Mouse (Mus musculus): ENCODE data around the gene Kcnma1. TPM values are rescaled to one million over a fixed set of nuclear protein-coding genes. Genes with fewer than 3 reads are reported as not detected.

Gene Kcnma1
- total and polyA plus RNA-seq, 2 experiments = 0.18 TPM; not detected in 1

- Histone ChIP-seq H3K4me1 (ENCODE audit: control insufficient read depth, insufficient read depth, low read length) (no peaks in the 10 kb centered on the region), H3K79me2 (ENCODE audit: control insufficient read depth, insufficient read depth, low read length) (no peaks in the 10 kb centered on the region), H3K27ac (replicated peaks; ENCODE audit: insufficient read depth, low read depth, low read length) (no peak overlapping the region), H3K9ac (ENCODE audit: low read depth, low read length) (no peak overlapping the region), H3K4me3 (ENCODE audit: insufficient read depth, low read depth, low read length) (no peak overlapping the region), H3K36me3 (ENCODE audit: control insufficient read depth, insufficient read depth, low read length) (no peaks in the 10 kb centered on the region), H3K27me3 (ENCODE audit: control insufficient read depth, insufficient read depth, low read length) (no peaks in the 10 kb centered on the region)
- no peak for DNase-seq (ENCODE audit: extremely low read depth, low read depth, low spot score)
- TF ChIP-seq POLR2A (IDR thresholded peaks at IDR 0.05; ENCODE audit: extremely low read depth, insufficient read depth, low read length) = no peak
- TF ChIP-seq CTCF (IDR thresholded peaks at IDR 0.05; ENCODE audit: low read depth, low read length) = no peak
- whole genome bisulfite sequencing = 54% methylated on average over 6 of the region's 6 CpGs
Measured at GRCm38 (mm10) chr14:23931671-23932071, 82.6 kb downstream of the Kcnma1 start.

GRCm38 (mm10) chr14:23929168-23929567, 85.1 kb downstream of the Kcnma1 start:
- 79% methylated on average over 3 of the region's 3 CpGs for WGBS

GRCm38 (mm10) chr14:23923356-23923755, 90.9 kb downstream of the Kcnma1 start:
- no peaks in the 10 kb centered on the region for H3K4me1 ChIP-seq (ENCODE audit: control insufficient read depth, insufficient read depth, low read length)
- H3K27me3 ChIP-seq (ENCODE audit: control insufficient read depth, insufficient read depth, low read length) = no peaks in the 10 kb centered on the region
- TF ChIP-seq POLR2A (IDR thresholded peaks at IDR 0.05; ENCODE audit: extremely low read depth, insufficient read depth, low read length) = no peak
- no peak for TF ChIP-seq CTCF (IDR thresholded peaks at IDR 0.05; ENCODE audit: low read depth, low read length)
- H3K27ac ChIP-seq (replicated peaks; ENCODE audit: insufficient read depth, low read depth, low read length) = no peak overlapping the region
- 60% methylated on average over 2 of the region's 2 CpGs for WGBS
- no peak overlapping the region for H3K9ac ChIP-seq (ENCODE audit: low read depth, low read length)
- no peak overlapping the region for H3K4me3 ChIP-seq (ENCODE audit: insufficient read depth, low read depth, low read length)
- no peaks in the 10 kb centered on the region for H3K36me3 ChIP-seq (ENCODE audit: control insufficient read depth, insufficient read depth, low read length)
- DNase-seq (ENCODE audit: extremely low read depth, low read depth, low spot score) = no peak
- H3K79me2 ChIP-seq (ENCODE audit: control insufficient read depth, insufficient read depth, low read length) = no peaks in the 10 kb centered on the region

More at GRCm38 (mm10) chr14:23929168-23929567, 85.1 kb downstream of the Kcnma1 start:
- Histone ChIP-seq H3K9ac (ENCODE audit: low read depth, low read length) (no peak overlapping the region), H3K27me3 (ENCODE audit: control insufficient read depth, insufficient read depth, low read length) (no peaks in the 10 kb centered on the region), H3K36me3 (ENCODE audit: control insufficient read depth, insufficient read depth, low read length) (no peaks in the 10 kb centered on the region), H3K27ac (replicated peaks; ENCODE audit: insufficient read depth, low read depth, low read length) (no peak overlapping the region), H3K79me2 (ENCODE audit: control insufficient read depth, insufficient read depth, low read length) (no peaks in the 10 kb centered on the region), H3K4me1 (ENCODE audit: control insufficient read depth, insufficient read depth, low read length) (no peaks in the 10 kb centered on the region), H3K4me3 (ENCODE audit: insufficient read depth, low read depth, low read length) (no peak overlapping the region)
- TF ChIP-seq POLR2A (IDR thresholded peaks at IDR 0.05; ENCODE audit: extremely low read depth, insufficient read depth, low read length) (no peak), CTCF (IDR thresholded peaks at IDR 0.05; ENCODE audit: low read depth, low read length) (no peak)
- no peak for DNase-seq (ENCODE audit: extremely low read depth, low read depth, low spot score)

- Histone ChIP-seq H3K36me3 (ENCODE audit: control insufficient read depth, insufficient read depth, low read length) (no peaks in the 10 kb centered on the region), H3K27ac (replicated peaks; ENCODE audit: insufficient read depth, low read depth, low read length) (no peak overlapping the region), H3K79me2 (ENCODE audit: control insufficient read depth, insufficient read depth, low read length) (no peaks in the 10 kb centered on the region), H3K4me3 (ENCODE audit: insufficient read depth, low read depth, low read length) (no peak overlapping the region), H3K27me3 (ENCODE audit: control insufficient read depth, insufficient read depth, low read length) (no peaks in the 10 kb centered on the region), H3K4me1 (ENCODE audit: control insufficient read depth, insufficient read depth, low read length) (no peaks in the 10 kb centered on the region), H3K9ac (ENCODE audit: low read depth, low read length) (no peak overlapping the region)
- WGBS = 81% methylated on average over 3 of the region's 3 CpGs
- TF ChIP-seq CTCF (IDR thresholded peaks at IDR 0.05; ENCODE audit: low read depth, low read length) (no peak), POLR2A (IDR thresholded peaks at IDR 0.05; ENCODE audit: extremely low read depth, insufficient read depth, low read length) (no peak)
- DNase-seq (ENCODE audit: extremely low read depth, low read depth, low spot score) = no peak
Measured at GRCm38 (mm10) chr14:23922755-23923154, 91.5 kb downstream of the Kcnma1 start.

GRCm38 (mm10) chr14:23911108-23911629, 103.1 kb downstream of the Kcnma1 start:
- Histone ChIP-seq H3K4me1 (ENCODE audit: control insufficient read depth, insufficient read depth, low read length) (no peaks in the 10 kb centered on the region), H3K27me3 (ENCODE audit: control insufficient read depth, insufficient read depth, low read length) (peaks cover 2% of the 10 kb centered on the region; the same call in 1 of the 2 replicates), H3K9ac (ENCODE audit: low read depth, low read length) (no peak overlapping the region), H3K4me3 (ENCODE audit: insufficient read depth, low read depth, low read length) (no peak overlapping the region), H3K27ac (replicated peaks; ENCODE audit: insufficient read depth, low read depth, low read length) (no peak overlapping the region), H3K79me2 (ENCODE audit: control insufficient read depth, insufficient read depth, low read length) (no peaks in the 10 kb centered on the region), H3K36me3 (ENCODE audit: control insufficient read depth, insufficient read depth, low read length) (no peaks in the 10 kb centered on the region)
- no peak for TF ChIP-seq CTCF (IDR thresholded peaks at IDR 0.05; ENCODE audit: low read depth, low read length)
- no peak for TF ChIP-seq POLR2A (IDR thresholded peaks at IDR 0.05; ENCODE audit: extremely low read depth, insufficient read depth, low read length)
- 69% methylated on average over 1 of the region's 1 CpGs for WGBS
- DNase-seq (ENCODE audit: extremely low read depth, low read depth, low spot score) = no peak

GRCm38 (mm10) chr14:23908564-23908963, 105.7 kb downstream of the Kcnma1 start:
- H3K9ac ChIP-seq (ENCODE audit: low read depth, low read length) = no peak overlapping the region
- H3K27ac ChIP-seq (replicated peaks; ENCODE audit: insufficient read depth, low read depth, low read length) = no peak overlapping the region
- H3K4me3 ChIP-seq (ENCODE audit: insufficient read depth, low read depth, low read length) = no peak overlapping the region
- H3K79me2 ChIP-seq (ENCODE audit: control insufficient read depth, insufficient read depth, low read length) = no peaks in the 10 kb centered on the region
- peaks cover 2% of the 10 kb centered on the region; the same call in 1 of the 2 replicates for H3K27me3 ChIP-seq (ENCODE audit: control insufficient read depth, insufficient read depth, low read length)
- no peak for TF ChIP-seq CTCF (IDR thresholded peaks at IDR 0.05; ENCODE audit: low read depth, low read length)
- no peak for TF ChIP-seq POLR2A (IDR thresholded peaks at IDR 0.05; ENCODE audit: extremely low read depth, insufficient read depth, low read length)
- H3K4me1 ChIP-seq (ENCODE audit: control insufficient read depth, insufficient read depth, low read length) = no peaks in the 10 kb centered on the region
- no peaks in the 10 kb centered on the region for H3K36me3 ChIP-seq (ENCODE audit: control insufficient read depth, insufficient read depth, low read length)
- no peak for DNase-seq (ENCODE audit: extremely low read depth, low read depth, low spot score)
- WGBS = 65% methylated on average over 5 of the region's 5 CpGs

Measured in liver, adult 2 months (tissue).